Mouse (Mus musculus) cerebellum, adult 18-20 months (tissue): ENCODE results near the gene Nos1ap.

Experiments used
- DNase-seq, 2 experiments: peaks; one replicate each; pipeline ENCODE4 v3.0.0; 2021

The Nos1ap gene

DNA sequence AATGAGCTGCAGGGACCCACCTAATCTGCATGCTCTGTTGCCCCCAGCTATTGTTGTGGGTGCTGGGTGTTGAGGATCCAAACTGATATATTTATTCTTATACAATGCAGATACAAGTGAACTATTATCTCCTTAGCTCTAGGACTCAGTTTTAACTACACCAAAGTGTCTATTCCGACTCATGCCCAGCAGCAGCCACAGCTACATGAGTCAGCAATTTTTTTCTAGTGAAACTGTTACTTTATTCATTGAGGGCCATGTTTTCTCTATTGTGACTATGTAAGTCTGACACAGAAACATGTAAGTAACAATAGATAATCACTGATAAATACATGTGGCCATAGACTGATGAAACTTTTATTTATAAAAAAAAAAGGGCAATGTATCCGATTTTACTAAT is 184.5 kb downstream of the Nos1ap start:
- DNase-seq = no peak

DNA sequence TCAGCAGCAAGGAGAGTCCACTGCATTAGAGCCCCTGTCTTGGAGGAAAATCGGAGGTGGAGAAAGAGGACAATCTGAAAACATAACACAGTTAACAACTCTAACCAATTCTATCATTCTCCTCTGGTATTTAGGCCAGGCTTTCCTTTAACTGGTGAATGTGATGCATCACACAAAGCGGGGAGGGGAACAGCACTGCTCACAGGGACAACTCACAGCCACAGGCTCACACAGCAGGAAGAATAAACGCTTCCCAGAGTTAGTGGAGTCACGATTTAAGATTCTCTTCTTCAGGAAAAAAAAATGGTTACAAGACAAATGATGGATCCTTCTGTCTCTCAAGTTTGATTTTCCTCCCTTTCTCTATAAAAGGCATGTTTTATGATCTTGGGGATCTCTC is 187.0 kb downstream of the Nos1ap start:
- DNase-seq = no peak

DNA sequence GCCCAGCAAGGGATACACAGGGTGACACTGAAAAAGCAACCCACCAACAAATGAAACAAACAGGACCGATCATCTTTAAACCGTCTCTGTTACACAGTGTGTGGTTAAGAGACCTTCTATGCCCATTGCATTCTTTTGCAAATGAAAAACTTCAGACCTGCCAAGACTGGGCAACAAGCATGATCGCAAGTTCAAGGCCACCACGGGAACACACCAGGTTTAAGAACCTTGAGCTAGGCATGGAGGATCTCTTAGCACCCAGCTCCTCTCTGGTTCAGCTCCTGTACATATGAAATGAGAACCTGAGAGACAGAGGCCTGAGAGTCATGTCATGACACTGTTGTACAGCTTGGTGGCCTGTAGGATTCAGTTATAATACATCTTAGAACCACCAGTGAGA is 190.8 kb downstream of the Nos1ap start:
- DNase-seq = no peak

GRCm38 (mm10) chr1:170395101-170395500 is 194.6 kb downstream of the Nos1ap start:
- DNase-seq = no peak

DNA sequence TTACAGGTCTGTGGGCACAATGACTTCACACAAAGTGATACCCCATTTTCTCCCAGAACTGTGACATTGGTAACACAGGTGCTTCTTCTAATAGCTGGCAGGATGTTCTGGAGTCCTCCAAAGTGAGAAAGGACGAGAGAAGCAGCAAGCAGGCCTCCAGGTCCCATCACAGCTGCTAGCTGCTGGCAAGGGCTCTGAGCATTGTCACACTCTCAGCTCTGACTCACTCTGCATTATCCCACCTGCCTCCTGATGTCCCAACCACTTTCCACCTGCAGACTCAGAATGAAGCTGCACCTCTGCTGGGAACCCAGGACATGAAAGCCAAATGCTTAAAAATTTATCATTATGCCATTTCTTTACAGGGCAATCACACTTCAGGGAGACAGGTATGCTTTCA is 195.0 kb downstream of the Nos1ap start:
- DNase-seq = no peak

DNA sequence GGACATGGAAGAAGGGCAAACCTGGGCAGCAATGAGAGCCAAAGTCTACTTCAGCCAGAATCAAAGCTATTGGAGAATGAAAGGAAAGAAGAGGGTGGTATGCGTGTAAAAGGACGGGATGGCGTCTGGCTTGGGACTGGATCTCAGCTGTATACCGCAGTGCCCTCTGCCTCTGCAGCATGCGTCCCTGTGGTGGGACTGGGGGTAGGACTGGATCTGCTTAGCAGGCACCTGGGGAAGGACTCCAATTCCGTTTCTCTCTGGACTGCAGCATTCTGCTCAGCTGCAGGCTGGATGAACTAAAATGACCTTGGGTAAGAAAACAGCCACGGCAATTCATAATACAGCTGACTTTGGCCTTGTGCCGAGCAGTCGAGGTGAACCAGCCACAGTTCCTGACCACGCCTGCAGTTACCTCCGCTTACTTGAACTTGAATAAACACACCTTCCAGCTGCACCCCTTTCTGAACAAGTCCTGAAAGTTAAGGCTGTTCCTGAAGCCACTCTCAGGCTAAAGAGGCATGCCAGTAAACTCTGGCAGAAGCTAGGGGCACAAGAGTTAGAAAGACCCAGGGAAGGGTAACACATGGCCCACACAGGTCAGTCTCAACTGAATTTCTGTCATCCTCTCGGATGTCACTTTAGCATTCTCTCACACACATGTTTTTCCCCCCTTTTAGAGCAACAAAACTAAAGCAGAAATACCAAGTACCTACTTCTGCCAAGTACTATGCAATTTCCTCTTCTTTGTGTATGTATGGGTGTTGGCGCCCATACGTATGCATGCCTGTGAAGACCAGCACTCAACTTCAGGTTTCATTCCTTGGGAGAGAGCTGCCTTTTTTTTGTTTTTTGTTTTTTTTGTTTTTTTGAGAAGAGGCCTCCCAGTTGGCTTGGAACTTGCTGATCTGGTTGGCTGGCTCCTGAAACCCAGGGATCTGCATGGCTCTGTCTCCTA is 196.6 kb downstream of the Nos1ap start:
- no peak for DNase-seq

DNA sequence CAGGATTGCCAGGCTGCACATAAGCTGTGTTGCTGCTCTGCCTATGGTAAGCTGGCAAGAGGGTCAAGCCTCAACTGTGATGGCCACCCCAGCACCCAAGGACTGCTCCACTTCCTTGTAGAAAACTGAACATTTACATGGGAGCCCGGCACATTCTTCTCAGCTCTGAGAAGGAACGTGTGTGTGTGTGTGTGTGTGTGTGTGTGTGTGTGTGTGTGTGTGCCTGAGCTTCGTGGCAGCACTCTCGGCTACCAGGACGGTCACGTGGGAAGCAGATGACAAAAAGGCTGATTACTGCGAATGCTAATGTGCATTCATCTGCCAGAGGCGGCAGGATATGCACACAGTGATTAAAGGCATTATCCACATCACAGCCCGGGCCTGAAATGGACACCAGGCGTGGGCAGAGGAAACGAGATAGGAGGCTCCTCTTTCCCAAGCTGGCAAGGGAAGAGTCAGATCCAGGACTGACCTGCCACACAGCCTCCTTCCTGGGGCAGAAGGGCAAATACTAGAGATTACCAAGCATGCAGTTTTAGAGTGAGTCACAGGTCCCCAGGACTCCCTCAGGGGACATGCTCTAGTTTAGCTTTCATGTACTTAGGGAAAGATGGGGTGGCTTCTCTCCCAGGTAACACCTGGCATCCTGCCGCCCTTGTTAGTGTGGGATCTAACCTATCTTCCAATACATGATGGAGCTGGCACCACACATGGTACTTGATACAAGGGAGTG is 202.3 kb downstream of the Nos1ap start:
- DNase-seq = peak in 1 of 2 experiments; percentile 13

- no peak for DNase-seq
Observed at GRCm38 (mm10) chr1:170385416-170385815, 204.2 kb downstream of the Nos1ap start.

DNA sequence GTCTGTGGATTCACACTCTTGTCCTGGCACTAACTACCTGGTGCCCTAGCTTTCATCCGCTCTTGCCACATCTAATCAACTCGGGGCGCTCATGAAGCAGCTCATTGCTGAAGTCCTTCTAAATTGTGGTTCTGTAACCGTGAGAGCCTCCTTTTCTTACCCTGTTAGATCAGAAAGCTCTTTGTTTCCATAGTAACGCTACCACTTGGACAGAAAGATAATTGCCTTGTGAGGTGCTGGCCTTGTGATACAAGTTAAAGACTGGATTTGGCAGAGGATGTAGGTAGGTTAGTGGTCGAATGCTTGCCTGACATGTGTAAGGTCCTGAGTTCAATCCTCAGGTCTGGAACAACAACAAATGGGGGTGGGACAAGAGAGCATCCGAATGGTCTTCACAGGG is 206.1 kb downstream of the Nos1ap start:
- no peak for DNase-seq

DNA sequence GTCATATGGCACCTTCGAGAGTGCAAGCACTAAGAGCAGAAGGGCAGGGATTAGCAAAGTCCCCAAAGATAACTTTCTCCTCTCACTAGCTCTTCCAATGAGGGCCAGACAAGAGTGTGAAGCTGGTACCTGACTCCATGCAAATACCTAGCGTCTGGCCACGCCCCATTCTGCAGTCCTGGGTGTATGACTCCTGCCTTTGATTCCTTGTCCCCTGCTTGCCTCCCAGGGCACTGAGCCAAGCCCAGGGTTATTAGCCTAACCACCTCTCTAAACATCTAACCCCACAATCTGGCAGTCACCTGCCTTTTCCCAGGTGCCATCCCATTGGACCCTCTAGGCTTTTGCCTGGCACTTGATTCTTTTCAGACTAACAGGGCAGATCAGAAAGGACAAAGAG is 208.2 kb downstream of the Nos1ap start:
- no peak for DNase-seq

- DNase-seq = no peak
Observed at GRCm38 (mm10) chr1:170380505-170380904, 209.2 kb downstream of the Nos1ap start.

- no peak for DNase-seq
Observed at GRCm38 (mm10) chr1:170375721-170376120, 213.9 kb downstream of the Nos1ap start.

GRCm38 (mm10) chr1:170373750-170374149 is 215.9 kb downstream of the Nos1ap start:
- DNase-seq = no peak

- DNase-seq = no peak
Observed at GRCm38 (mm10) chr1:170371191-170371792, 218.4 kb downstream of the Nos1ap start.

- no peak for DNase-seq
Observed at GRCm38 (mm10) chr1:170368864-170369263, 220.8 kb downstream of the Nos1ap start.

- no peak for DNase-seq
Observed at GRCm38 (mm10) chr1:170366981-170367700, 222.5 kb downstream of the Nos1ap start.

DNA sequence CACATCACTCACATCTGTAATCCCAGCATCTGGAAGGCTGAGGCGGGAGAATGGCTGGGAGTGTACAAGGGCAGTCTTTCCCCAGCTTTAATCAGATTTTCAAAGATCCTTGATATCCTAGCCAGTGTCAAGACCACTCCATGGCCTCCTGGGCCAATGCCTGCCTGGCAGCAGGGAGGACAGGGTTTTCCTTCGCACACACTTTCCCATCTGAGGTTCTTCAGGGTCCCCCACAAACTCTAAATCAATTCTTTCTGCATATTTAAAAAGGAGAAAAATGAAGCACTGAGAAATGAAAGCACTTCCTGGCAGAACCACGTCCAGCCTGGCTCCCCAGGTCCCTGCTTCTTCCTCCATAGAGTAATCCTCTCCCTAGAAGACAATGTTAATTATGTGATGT is 225.9 kb downstream of the Nos1ap start:
- DNase-seq = no peak

DNA sequence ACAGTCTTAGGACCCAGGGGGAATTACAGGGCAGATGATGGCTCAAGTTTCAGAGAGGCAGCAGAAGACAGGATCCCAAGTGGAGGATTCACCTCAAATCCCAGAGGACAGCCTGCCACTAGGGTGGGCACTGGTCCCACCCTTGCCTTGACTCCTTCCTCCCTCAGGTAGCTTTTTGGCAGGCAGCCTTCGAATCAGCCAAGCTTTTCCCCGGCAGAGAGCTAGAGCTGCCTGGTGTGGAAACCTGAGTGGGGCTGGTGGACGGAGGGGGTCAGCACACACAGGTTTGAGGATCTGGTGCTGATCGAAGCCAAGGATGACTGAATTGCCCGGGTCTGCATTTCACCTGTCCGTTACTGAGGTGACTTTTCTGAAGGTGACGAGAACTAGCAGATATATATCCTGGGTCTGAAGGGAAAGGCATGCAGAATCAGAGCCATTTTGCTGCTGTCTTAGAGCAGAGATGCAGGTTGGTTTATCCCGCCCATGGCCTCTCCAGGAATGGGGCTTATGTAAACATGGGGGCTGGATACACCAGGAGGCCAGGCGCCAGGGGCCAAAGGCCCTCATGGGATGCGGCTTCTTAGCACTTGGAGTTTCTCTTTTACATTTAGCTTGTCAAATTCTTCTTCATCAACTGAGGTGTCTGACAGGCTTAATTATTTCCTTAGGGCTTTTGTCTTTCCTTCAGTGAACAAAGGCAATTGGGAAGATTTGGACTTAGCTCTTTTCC is 229.3 kb downstream of the Nos1ap start:
- DNase-seq = no peak

DNA sequence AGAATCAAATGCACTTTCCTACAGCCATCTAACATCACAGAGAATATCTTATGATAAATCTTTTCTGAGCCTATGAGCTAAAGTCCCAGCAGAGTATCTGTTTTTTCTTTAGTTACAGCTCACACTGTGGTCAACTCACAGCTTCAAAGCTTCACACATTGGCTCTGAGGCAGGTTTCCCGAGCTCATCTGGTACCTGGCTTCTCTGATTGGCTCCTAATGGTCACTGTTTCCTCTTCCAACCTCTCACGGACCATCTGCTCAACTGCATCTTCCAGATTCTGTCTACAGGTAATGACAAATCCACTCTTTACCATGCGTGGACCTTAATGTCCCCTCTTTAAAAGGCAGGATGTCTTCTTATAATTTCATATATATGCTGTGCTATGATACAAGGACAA is 236.3 kb downstream of the Nos1ap start:
- peak; percentile 6 to 12 for DNase-seq

DNA sequence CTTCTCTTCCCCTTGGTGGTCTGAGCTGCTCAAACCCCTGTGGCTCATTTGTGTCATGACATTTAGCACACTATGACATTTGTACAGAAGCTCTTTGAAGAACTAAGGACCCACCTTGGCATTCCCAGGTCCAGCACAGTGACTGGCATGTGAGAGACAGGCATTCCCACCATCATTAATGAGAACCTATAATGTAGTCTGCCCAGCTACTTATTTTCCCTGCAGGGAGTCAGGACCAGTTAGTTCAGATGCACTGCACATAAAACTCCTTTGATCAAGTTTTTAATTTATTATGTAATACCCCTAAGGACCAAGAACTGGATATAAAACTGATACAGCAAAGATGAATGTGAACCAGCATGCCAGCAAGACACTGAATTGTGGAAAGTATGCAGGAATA is 238.6 kb downstream of the Nos1ap start:
- DNase-seq = no peak

GRCm38 (mm10) chr1:170346266-170346665 is 243.4 kb downstream of the Nos1ap start:
- no peak for DNase-seq

DNA sequence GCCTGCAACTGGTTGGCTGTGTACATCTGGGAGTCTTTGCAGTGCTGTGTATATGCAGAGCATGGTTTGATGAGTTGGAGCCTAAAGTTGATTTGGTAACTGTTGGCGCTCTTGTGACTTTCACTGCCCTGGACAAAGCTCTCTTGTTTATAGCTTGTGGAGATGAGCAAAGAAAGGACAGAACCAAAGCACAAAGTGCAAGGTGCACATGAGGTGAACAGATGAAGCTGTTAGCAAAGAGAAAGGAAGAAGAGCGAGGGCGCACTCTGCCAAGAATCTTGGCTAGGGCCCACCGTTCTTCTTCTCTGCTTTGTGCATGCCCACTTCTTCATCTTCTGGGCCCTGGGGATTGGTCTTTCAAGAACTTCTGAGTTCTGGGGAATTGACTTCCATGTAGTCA is 245.8 kb downstream of the Nos1ap start:
- no peak for DNase-seq
